Mouse (Mus musculus) cerebellum, adult 2 months (tissue): Measurements from ENCODE around the gene Cxadr.

Experiments
- CTCF ChIP-seq: fragments of 200-500 bp; IDR thresholded peaks from 2 replicates; pipeline ENCODE4 v1.5.1; 2011; ENCODE audit warnings: low read depth, mild to moderate bottlenecking, control low read depth, low read length, moderate library complexity, borderline replicate concordance; ENCODE audit not compliant: insufficient read depth
- POLR2A ChIP-seq: fragments of 200-500 bp; IDR thresholded peaks from 2 replicates; pipeline ENCODE4 v1.6.1; 2011; ENCODE audit warnings: low read length, control low read depth, borderline replicate concordance; ENCODE audit not compliant: insufficient read depth

- TF ChIP-seq POLR2A = no peak
- no peak for TF ChIP-seq CTCF
Observed at GRCm38 (mm10) chr16:78309258-78309657, 8.0 kb downstream of the Cxadr start.
